7 mouse cellular contexts compared by ENCODE assay signal in the genomic region with DNA sequence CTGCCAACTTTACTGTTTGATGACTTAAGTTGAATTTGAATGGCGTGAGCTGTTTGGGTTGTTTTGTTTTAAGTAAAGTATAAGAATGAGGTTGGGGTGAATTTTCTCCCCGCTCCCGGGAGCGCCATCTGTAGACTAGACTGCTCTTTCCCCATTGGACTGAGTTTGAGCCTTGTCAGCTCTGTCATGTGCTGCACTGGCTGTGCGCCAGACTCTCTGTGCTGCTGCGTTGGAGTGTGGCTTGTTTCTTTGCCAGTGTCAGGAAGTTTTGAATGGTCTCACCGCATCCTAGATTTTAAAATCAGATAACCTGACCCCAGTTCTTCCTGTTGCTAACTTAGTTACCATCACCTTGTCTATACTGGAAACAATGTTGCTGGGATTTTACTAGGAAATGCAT.
DNase-seq lines count a peak whose midpoint lies in the region; ATAC-seq and TF ChIP-seq lines count a peak whose summit lies in the region.

No protein-coding gene starts in this region.

- no peaks in the 10 kb centered on the region for H3K36me3 ChIP-seq in C2C12 (ENCODE audit: control insufficient read depth, insufficient read depth)
- H3K36me3 ChIP-seq in liver, embryonic 11.5 days (ENCODE audit: control insufficient read depth, insufficient read depth, low read length), result no peaks in the 10 kb centered on the region

- no peaks in the 10 kb centered on the region for H3K9me3 ChIP-seq in liver, embryonic 11.5 days (ENCODE audit: control insufficient read depth, low read length)

- H3K27ac ChIP-seq in liver, embryonic 11.5 days (ENCODE audit: low read depth, low read length), result no peak overlapping the region

- intact Hi-C loops in gastrocnemius, postnatal 36 days (cut with DNase I), result no loop called here

- no peak; the same call in 1 of the 2 replicates for ATAC-seq in liver, embryonic 11.5 days (replicated peaks; ENCODE audit: low FRiP score)

- no peak overlapping the region for H3ac ChIP-seq in C2C12 (ENCODE audit: control insufficient read depth, insufficient read length, low read depth)

- H3K4me1 ChIP-seq in liver, embryonic 11.5 days (replicated peaks; ENCODE audit: control insufficient read depth, insufficient read depth, low read length), result peaks cover 21% of the 10 kb centered on the region

- peak overlapping the region; percentile 44 for H3K4me2 ChIP-seq in liver, embryonic 11.5 days

- no peak overlapping the region for H3K4me3 ChIP-seq in C2C12 (ENCODE audit: insufficient read depth, poor library complexity, severe bottlenecking)
- no peak overlapping the region for H3K4me3 ChIP-seq in liver, embryonic 11.5 days (ENCODE audit: low read depth, low read length)

- H3K79me2 ChIP-seq in C2C12 (ENCODE audit: control insufficient read depth, insufficient read depth), result peaks cover 59% of the 10 kb centered on the region

- TF ChIP-seq CTCF in C2C12 (IDR thresholded peaks at IDR 0.05; ENCODE audit: control insufficient read depth, insufficient read depth, insufficient read length), result no peak

- peak; percentile 67 for DNase-seq in Muller cell, postnatal 12 days (ENCODE audit: inconsistent ontology term)
- peak; percentile 58 for DNase-seq in cerebellum, adult 9-11 months
- peak; percentile 38 to 51 for DNase-seq in gastrocnemius, postnatal 36 days
- peak; percentile 84 for DNase-seq in kidney, adult 18-20 months
- DNase-seq in liver, embryonic 11.5 days (ENCODE audit: low spot score), result no peak
- DNase-seq in right cerebral cortex, postnatal 14 days, result peak; percentile 71

- H3K27me3 ChIP-seq in C2C12 (ENCODE audit: control insufficient read depth, insufficient read depth, insufficient read length), result no peaks in the 10 kb centered on the region
- no peaks in the 10 kb centered on the region for H3K27me3 ChIP-seq in liver, embryonic 11.5 days (replicated peaks; ENCODE audit: control insufficient read depth, insufficient read depth, low read length)

- H3K79me3 ChIP-seq in C2C12 (ENCODE audit: low read depth), result peaks cover 6% of the 10 kb centered on the region

- WGBS in liver, embryonic 11.5 days, result 40% methylated on average over 7 of the region's 7 CpGs

- H3K9ac ChIP-seq in liver, embryonic 11.5 days (ENCODE audit: low read depth, low read length), result no peak overlapping the region

TF ChIP-seq in C2C12, 6 proteins besides CTCF, POLR2A, EP300 and RAD21:
- no peak for TF ChIP-seq MYOG (IDR thresholded peaks at IDR 0.05; ENCODE audit: control insufficient read depth, extremely low read depth, insufficient read length)
- TF ChIP-seq MAX (IDR thresholded peaks at IDR 0.05), result no peak
- peak; percentile 83 for TF ChIP-seq USF1 (IDR thresholded peaks at IDR 0.05; ENCODE audit: low read depth)
